Mouse (Mus musculus): Measurements from ENCODE around the gene Sdccag8. TPM values are rescaled to one million over a fixed set of nuclear protein-coding genes. Genes with fewer than 3 reads are reported as not detected.

Gene Sdccag8
- total RNA-seq, 1 experiment from 2014 or later: 49.2 TPM

GRCm38 (mm10) chr1:177014921-177015439, 200.5 kb downstream of the Sdccag8 start:
- ATAC-seq (ENCODE audit: extremely low read depth, insufficient number of reproducible peaks, low FRiP score, poor library complexity, severe bottlenecking): no peak

DNA sequence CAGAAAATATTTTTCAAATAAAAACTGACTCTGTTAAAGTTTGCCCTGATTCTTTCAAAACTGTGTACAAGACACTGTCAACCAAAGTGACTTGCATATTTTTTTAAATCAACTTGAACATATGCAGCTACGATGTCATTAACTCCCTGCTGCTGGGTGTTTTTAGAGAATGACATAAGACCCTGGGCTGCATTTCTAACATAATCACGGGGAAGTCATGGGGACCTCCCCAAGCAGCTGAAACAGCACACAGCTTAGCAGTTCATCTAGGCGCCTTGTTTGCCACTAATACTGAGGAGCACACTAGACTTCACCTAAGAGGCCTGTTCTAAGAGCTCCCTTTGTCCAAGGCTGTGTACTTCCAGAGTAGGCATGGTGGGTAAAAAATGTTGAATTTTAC, 201.5 kb downstream of the Sdccag8 start:
- no peak for ATAC-seq (ENCODE audit: extremely low read depth, insufficient number of reproducible peaks, low FRiP score, poor library complexity, severe bottlenecking)

- no peak for ATAC-seq (ENCODE audit: extremely low read depth, insufficient number of reproducible peaks, low FRiP score, poor library complexity, severe bottlenecking)
Observed at GRCm38 (mm10) chr1:177016729-177017128, 202.3 kb downstream of the Sdccag8 start.

DNA sequence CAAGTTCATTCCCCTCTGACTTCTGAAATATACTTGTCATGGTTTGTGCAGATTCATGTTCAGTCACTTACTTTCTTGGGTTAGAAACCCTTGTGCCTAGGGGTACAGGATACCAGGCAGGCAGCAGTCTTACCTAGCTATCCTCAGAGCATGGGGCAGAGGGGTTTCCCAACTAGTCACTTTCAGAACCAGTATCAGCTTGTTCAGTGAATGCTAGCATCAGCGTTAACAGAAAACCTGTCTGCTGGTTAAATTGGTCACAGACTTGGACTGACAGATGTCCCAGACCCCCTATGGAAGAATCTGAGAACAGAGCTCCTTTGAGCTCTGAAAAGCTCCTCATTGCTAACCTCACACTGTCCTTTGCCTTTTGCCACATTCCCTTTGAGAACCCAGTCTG, 204.3 kb downstream of the Sdccag8 start:
- no peak for ATAC-seq (ENCODE audit: extremely low read depth, insufficient number of reproducible peaks, low FRiP score, poor library complexity, severe bottlenecking)

DNA sequence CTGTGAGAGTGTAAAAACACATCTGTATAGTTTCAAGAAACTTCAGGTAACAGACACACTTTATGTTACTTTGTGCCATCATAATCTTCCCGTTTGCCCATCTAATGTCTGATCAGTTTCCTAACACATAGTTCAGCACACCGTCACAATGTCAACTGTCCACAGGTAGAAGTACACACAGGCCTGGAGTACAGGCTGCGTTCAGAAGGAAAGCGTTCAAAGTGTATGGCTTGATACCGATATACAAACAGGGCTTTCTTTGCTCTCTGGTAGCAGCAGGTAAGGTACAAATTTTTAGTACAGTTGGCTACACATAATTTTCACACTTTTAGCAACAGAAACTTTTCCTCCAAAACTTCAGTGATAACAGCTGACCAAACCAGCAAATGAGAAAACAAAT, 205.2 kb downstream of the Sdccag8 start:
- no peak for ATAC-seq (ENCODE audit: extremely low read depth, insufficient number of reproducible peaks, low FRiP score, poor library complexity, severe bottlenecking)

DNA sequence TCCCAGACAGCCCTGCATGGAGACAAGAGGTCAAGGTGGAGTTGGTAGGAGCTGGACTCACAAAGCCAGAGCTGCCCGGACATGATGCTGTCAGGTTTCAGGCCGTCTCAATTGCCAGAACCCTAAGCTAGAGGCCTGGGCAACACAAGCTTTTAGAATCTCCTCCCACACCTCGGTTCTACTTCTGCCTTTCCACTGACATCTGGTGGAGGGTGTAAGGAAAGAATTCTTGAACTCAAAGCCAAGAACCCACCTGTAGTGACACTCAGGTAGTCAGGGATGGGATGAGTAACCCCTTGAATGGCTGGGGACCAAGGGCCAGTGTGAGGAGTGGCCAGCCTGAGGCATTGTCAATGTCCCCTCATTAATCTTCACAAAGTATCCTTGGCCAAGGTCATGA, 208.3 kb downstream of the Sdccag8 start:
- ATAC-seq (ENCODE audit: extremely low read depth, insufficient number of reproducible peaks, low FRiP score, poor library complexity, severe bottlenecking): no peak

DNA sequence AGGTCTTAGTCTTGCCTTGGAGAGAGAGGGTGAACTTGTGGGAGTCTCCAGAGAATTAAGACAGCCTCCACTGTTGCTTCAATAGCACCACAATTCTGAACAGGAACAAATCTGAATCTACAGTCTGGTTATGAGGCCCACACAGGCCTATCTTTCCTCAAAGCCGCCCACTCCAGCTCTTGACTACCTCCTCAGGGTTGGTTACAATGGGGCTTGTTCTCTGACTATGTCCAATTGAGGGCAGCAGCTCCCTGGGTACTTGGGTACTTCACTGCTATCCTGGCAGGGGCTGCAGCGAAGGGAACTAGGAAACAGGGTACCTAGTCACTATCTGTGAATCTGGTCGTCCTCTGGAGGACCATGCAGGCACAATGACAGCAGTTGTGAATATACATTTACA, 213.2 kb downstream of the Sdccag8 start:
- ATAC-seq (ENCODE audit: extremely low read depth, insufficient number of reproducible peaks, low FRiP score, poor library complexity, severe bottlenecking): no peak

DNA sequence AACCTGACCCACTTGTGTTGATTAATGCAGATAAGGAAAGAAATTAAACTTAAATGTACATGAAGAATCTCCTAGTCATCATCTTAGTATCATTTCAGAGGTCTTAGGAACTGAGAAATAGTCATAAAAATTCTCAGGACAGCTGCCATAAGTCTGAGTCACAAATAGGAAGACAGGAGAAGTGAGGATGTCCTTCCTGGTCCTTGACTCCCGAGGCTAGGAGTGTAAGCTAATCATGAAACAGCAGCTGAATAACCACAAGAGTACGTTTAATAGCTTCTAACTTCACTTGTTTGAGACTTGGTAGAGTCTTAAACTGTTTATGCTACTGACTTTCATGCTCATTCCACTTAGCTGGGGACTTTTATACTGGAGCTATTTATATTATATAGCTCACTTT, 214.6 kb downstream of the Sdccag8 start:
- no peak for ATAC-seq (ENCODE audit: extremely low read depth, insufficient number of reproducible peaks, low FRiP score, poor library complexity, severe bottlenecking)

DNA sequence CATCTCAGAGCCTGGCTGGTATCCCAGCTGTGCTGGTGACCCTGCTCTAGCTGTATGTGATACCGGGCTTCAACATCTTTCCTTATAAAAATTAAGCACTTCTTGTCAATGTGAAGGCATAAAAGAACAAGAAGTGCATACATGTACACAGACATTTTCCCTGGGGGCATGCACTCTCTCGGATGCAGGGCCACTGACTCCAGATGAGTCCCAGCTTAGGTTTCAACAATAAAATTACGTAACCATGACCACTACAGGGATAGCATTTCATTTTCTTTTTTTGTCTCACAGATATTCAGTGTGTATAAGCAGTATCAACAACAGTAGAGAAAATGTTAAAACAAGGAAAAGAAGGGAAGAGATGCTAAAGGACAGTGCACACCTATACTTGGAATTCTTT, 216.2 kb downstream of the Sdccag8 start:
- ATAC-seq (ENCODE audit: extremely low read depth, insufficient number of reproducible peaks, low FRiP score, poor library complexity, severe bottlenecking): no peak

GRCm38 (mm10) chr1:177031196-177031595, 216.7 kb downstream of the Sdccag8 start:
- ATAC-seq (ENCODE audit: extremely low read depth, insufficient number of reproducible peaks, low FRiP score, poor library complexity, severe bottlenecking): no peak

- ATAC-seq (ENCODE audit: extremely low read depth, insufficient number of reproducible peaks, low FRiP score, poor library complexity, severe bottlenecking): no peak
Observed at GRCm38 (mm10) chr1:177032233-177032632, 217.8 kb downstream of the Sdccag8 start.

DNA sequence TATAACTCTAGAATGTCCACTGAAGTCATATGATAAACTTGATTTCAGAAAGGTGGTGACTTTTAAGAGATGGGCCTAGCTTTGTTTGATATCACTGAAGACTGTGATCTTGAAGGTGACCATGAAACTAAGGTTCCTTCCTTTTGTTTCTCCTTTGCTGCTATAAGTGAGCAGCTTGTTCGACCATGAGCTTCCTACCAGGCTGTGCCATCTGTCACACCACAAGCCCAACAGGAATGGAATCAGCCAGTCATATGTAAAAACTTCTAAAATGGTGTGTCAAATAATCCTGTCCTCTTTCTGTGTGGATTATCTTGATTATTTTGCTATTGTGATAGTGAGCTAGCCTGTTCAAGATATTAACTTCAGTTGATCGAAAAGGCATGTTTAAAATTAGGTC, 221.0 kb downstream of the Sdccag8 start:
- no peak for ATAC-seq (ENCODE audit: extremely low read depth, insufficient number of reproducible peaks, low FRiP score, poor library complexity, severe bottlenecking)

- no peak for ATAC-seq (ENCODE audit: extremely low read depth, insufficient number of reproducible peaks, low FRiP score, poor library complexity, severe bottlenecking)
Observed at GRCm38 (mm10) chr1:177038383-177038782, 223.9 kb downstream of the Sdccag8 start.

DNA sequence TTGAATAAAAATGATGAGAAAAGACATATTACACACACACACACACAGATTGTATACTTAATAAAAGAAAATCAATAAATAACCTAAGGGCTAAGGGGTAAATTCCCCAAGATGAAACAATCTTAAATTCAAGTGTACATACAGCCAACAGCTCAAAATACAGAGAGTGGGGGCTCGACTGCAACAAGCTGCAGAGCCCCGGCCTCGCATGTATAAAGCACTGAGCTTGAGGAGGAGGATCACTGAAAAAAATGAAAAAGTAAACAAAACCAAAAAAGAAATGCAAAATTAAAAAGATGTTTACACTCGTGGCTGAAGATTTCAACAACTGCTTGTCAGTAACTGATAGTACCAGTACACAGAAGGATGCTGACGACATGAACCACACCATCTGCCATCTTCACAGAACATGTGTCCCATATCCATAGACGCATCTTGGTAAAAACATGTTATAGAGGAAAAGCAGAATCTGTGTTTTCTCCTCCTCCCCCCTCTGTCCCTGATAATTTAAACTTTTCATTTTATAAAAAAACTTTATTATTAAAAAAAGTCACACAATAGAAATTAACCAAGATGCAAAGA, 224.7 kb downstream of the Sdccag8 start:
- no peak for ATAC-seq (ENCODE audit: extremely low read depth, insufficient number of reproducible peaks, low FRiP score, poor library complexity, severe bottlenecking)

GRCm38 (mm10) chr1:177040058-177040457, 225.6 kb downstream of the Sdccag8 start:
- ATAC-seq (ENCODE audit: extremely low read depth, insufficient number of reproducible peaks, low FRiP score, poor library complexity, severe bottlenecking): no peak

DNA sequence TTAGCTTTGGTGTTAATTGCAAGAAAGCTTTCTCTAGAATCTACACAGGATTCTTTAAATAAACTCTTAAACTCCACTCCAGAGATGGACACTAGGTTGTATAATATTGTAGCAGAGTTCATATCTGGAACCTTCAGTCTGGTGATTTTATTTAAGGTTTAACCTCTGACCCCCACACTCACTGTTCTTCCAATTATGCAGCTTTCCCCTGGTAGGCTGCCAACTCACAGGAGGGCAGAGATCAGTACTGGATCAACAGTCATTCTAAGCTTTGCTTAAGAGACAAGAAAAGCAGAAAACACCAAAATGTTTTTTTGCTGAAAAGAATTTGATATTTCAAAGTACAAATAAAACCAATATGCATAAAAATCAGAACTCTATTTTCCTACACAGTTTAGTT, 231.4 kb downstream of the Sdccag8 start:
- ATAC-seq (ENCODE audit: extremely low read depth, insufficient number of reproducible peaks, low FRiP score, poor library complexity, severe bottlenecking): no peak

GRCm38 (mm10) chr1:177046963-177047362, 232.5 kb downstream of the Sdccag8 start:
- ATAC-seq (ENCODE audit: extremely low read depth, insufficient number of reproducible peaks, low FRiP score, poor library complexity, severe bottlenecking): no peak

- no peak for ATAC-seq (ENCODE audit: extremely low read depth, insufficient number of reproducible peaks, low FRiP score, poor library complexity, severe bottlenecking)
Observed at GRCm38 (mm10) chr1:177048773-177049172, 234.3 kb downstream of the Sdccag8 start.

GRCm38 (mm10) chr1:177051366-177051963, 237.0 kb downstream of the Sdccag8 start:
- no peak for ATAC-seq (ENCODE audit: extremely low read depth, insufficient number of reproducible peaks, low FRiP score, poor library complexity, severe bottlenecking)

DNA sequence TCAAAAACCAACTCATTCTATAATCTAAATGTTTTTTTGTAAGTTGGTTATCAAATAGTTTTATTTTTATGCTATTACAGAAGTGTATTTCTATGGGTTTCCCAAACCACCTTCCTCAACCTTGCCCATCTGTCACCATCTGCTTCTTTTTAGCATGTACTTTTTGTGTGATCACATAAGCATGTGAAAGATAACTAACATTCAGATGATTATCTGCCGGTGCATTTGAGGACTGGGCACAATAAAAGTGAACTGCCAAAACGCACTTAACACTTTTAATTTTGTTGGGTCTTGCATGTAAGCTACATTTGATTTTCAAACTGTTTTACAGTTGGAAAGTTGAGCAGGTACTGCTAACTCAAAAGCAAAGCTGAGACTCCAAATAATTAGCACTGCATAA, 240.4 kb downstream of the Sdccag8 start:
- ATAC-seq (ENCODE audit: extremely low read depth, insufficient number of reproducible peaks, low FRiP score, poor library complexity, severe bottlenecking): no peak

DNA sequence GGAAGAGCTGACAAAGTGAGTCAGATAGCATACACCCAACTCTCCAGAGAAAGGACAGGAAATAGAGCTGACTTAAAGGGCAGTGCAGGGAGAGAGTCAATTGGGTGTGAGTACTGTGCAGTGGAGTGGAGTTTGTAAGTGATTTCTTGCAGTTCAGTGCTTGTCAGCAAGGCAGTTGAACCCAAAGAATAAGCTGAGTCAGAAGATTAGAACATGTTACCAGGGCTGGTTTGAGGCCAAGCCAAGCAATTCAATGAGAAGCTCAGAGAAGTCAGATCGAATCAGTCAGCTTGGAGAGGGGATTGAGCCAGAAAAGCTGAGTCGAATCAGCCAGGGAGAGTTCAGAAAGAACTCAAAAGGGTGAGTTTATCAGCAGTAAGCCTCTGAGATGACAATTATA, 247.3 kb downstream of the Sdccag8 start:
- ATAC-seq (ENCODE audit: extremely low read depth, insufficient number of reproducible peaks, low FRiP score, poor library complexity, severe bottlenecking): no peak

All from neutrophil, adult 5-6 weeks (primary cell).